Mouse (Mus musculus) olfactory bulb, adult 2 months (tissue): ENCODE data around the gene Pik3r3. TPM values are rescaled to one million over a fixed set of nuclear protein-coding genes. Genes with fewer than 3 reads are reported as not detected.

Experiments used
- H3K27ac ChIP-seq: fragments of 200-500 bp; 2 replicates; pipeline ENCODE4 v1.5.1; 2012; ENCODE audit warnings: low read depth, low read length; ENCODE audit not compliant: insufficient read depth
- H3K4me1 ChIP-seq: fragments of 200-500 bp; 2 replicates; pipeline ENCODE4 v1.6.1; 2012; ENCODE audit warnings: low read length; ENCODE audit not compliant: control insufficient read depth, insufficient read depth
- H3K4me3 ChIP-seq: fragments of 200-500 bp; 2 replicates; pipeline ENCODE4 v1.5.1; 2012; ENCODE audit warnings: mild to moderate bottlenecking, low read depth, low read length, moderate library complexity; ENCODE audit not compliant: insufficient read depth
- CTCF ChIP-seq: fragments of 200-500 bp; IDR thresholded peaks from 2 replicates; pipeline ENCODE4 v1.5.1; 2012; ENCODE audit warnings: low read depth, mild to moderate bottlenecking, low read length, moderate library complexity; ENCODE audit not compliant: insufficient read depth
- POLR2A ChIP-seq: fragments of 200-500 bp; IDR thresholded peaks from 2 replicates; pipeline ENCODE4 v1.6.1; 2012; ENCODE audit warnings: mild to moderate bottlenecking, low read depth, low read length, moderate library complexity; ENCODE audit not compliant: insufficient read depth
- WGBS: fragments of 180-500 bp; shearing (Covaris S2); methylation state at CpG from one replicate; pipeline ENCODE4 v1.1.7; 2018; 5-methylcytosine and 5-hydroxymethylcytosine counted together
- polyA plus RNA-seq: library from polyadenylated mRNA; stranded (reverse); fragments of >200 nt; gene quantifications from 2 replicates; pipeline ENCODE4 v1.2.4, GENCODE M21; 2012; ENCODE audit warnings: low replicate concordance; ENCODE audit not compliant: missing spikeins, insufficient read depth, insufficient read length

Pik3r3 gene
- polyA plus RNA-seq = not detected in 2 replicates

GRCm38 (mm10) chr4:116221140-116221851 lies at the start of gene Pik3r3:
Gene Pik3r3 (plus strand): TSS chr4:116221618.
- WGBS = under 1% methylated on average over 53 of the region's 53 CpGs
- Histone ChIP-seq H3K4me3 (peak within 1 kb of the TSS; percentile 95), H3K27ac (peak within 1 kb of the TSS; percentile 100), H3K4me1 (no peaks in the 10 kb centered on the region; the same call in 1 of the 2 replicates)
- TF ChIP-seq CTCF (no peak), POLR2A (peak; percentile 99)

DNA sequence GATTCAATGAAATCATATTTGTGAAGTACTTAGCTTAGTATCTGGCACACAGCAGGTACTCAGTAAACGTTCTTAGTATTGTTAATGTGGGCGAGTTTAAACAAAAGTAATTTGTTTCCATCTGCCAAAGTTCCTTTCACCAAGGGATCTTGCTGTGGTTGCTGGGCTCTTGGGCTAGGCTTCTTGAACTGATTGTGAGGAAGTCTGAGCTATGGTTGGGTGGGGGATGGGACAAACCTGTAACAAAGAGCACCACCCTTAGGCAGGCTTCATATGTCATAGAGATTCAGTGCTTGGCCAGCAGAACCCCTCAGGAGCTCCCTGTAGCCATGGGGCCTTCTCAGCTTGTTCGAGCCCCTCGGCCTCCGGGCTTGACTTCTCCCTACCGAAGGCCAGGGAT lies 48.3 kb upstream of the Pik3r3 start, which contains the start of the genes 1700042G07Rik and Gm49337:
Gene 1700042G07Rik (plus strand): TSS at position 301 of the 400 bp plus-strand sequence.
Gene Gm49337 (plus strand): TSS at position 313 of the 400 bp plus-strand sequence.
- 82% methylated on average over 6 of the region's 6 CpGs for WGBS
- no peak within 1 kb of the TSS for H3K4me3 ChIP-seq
- peak within 1 kb of the TSS; percentile 26 for H3K27ac ChIP-seq
- H3K4me1 ChIP-seq = peaks cover 20% of the 10 kb centered on the region
- TF ChIP-seq CTCF (no peak), POLR2A (no peak)

GRCm38 (mm10) chr4:116173752-116174151 lies 47.7 kb upstream of the Pik3r3 start:
- TF ChIP-seq CTCF (no peak), POLR2A (no peak)
- 86% methylated on average over 4 of the region's 4 CpGs for WGBS
- H3K4me1 ChIP-seq = peaks cover 20% of the 10 kb centered on the region
- H3K27ac ChIP-seq = no peak overlapping the region
- H3K4me3 ChIP-seq = no peak overlapping the region

DNA sequence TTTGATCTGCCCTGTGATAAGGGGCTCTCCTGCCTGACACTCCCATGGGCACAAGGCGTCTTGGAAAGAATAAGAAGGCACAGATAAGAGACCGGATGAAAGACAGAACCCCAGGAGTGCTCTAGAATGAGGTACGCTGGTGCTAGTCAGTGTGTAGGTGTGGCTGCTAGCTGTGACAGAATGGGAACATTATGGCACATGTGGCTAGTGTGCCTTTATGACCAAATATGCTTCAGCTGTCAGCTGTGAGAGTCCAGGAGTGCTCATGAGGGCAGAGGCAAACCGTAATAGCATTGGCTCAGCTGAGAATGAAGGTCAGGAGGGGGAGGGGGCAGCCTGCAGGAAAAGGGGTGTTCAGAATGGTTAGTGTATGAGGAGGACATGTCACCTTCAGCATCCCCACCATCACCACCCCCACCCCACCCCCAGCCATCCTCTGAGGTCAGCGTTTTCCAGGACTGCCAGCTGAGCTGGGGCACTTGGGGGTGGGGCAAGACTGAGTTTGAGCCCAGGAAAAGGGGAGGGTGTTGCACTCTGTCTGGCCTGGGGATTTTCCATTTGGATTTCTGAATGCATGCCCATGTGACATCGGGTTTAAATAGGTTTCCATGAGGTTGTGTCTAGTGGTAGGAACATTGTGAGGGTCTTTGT lies 46.8 kb upstream of the Pik3r3 start:
- 35% methylated on average over 6 of the region's 6 CpGs for whole genome bisulfite sequencing
- TF ChIP-seq POLR2A (no peak), CTCF (no peak)
- Histone ChIP-seq H3K27ac (peak overlapping the region; percentile 67), H3K4me1 (peaks cover 20% of the 10 kb centered on the region), H3K4me3 (no peak overlapping the region)

GRCm38 (mm10) chr4:116175136-116175535 lies 46.3 kb upstream of the Pik3r3 start:
- Histone ChIP-seq H3K4me1 (peaks cover 20% of the 10 kb centered on the region), H3K27ac (peak overlapping the region; percentile 67), H3K4me3 (no peak overlapping the region)
- TF ChIP-seq CTCF (no peak), POLR2A (no peak)

- no peak for TF ChIP-seq POLR2A
- no peak for TF ChIP-seq CTCF
- peak overlapping the region; percentile 92 for H3K27ac ChIP-seq
- H3K4me3 ChIP-seq = peak overlapping the region; percentile 32; the same call in 1 of the 2 replicates
- H3K4me1 ChIP-seq = peaks cover 20% of the 10 kb centered on the region
- 35% methylated on average over 7 of the region's 7 CpGs for WGBS
Measured at GRCm38 (mm10) chr4:116175711-116176542, 45.5 kb upstream of the Pik3r3 start.

DNA sequence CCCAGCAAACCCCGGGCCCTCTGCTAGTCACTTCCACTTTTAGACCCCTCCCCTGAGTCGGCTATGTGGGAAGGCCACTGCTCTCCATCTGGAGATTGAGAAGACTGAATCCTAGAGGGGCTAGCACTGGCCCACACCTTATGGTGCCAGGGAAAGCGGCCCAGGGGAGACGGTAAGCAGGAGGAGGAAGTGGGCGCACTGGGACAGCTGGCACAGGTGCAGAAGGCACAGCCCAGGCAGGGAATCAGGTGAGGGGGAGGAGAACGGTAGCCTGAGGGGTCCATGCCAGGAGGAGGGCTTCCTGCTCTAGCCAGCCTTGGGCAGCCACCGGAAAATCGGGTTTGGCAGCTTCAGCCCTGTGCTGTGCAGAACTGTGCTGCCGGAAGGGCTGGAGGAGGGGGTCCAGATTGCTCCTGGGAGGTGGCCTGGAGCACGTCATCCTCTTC lies 44.9 kb upstream of the Pik3r3 start:
- 18% methylated on average over 10 of the region's 10 CpGs for WGBS
- H3K27ac ChIP-seq = peak overlapping the region; percentile 53
- TF ChIP-seq POLR2A = no peak; the same call in 1 of the 2 replicates
- no peak for TF ChIP-seq CTCF
- H3K4me3 ChIP-seq = peak overlapping the region; percentile 32
- H3K4me1 ChIP-seq = peaks cover 20% of the 10 kb centered on the region

- 52% methylated on average over 5 of the region's 5 CpGs for WGBS
- TF ChIP-seq POLR2A = no peak
- no peak overlapping the region for H3K4me3 ChIP-seq
- H3K4me1 ChIP-seq = peaks cover 20% of the 10 kb centered on the region
- peak overlapping the region; percentile 53 for H3K27ac ChIP-seq
Measured at GRCm38 (mm10) chr4:116177140-116177539, 44.3 kb upstream of the Pik3r3 start.

DNA sequence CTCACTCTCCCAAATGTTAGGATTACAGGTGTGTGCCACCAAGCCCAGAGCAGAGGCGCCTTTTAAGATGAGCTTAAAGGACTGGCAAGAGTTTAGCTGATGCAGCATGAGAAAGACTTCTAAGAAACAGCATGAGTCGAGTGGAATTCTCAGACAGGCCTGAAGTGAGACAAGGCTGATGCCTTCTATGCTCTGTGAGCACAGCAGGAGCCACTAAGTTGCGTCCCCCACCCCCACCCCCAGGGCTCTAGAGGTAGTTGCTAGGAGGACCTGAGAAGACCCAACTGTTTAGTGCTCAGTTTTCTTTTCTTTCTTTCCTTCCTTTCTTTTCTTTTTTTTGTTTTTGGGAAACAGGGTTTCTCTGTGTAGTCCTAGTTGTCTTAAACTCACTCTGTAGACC lies 39.3 kb upstream of the Pik3r3 start:
- no peak overlapping the region for H3K4me3 ChIP-seq
- no peak overlapping the region for H3K27ac ChIP-seq
- TF ChIP-seq CTCF = no peak
- no peak for TF ChIP-seq POLR2A

More for the DNA sequence above, 39.3 kb upstream of the Pik3r3 start:
- peaks cover 11% of the 10 kb centered on the region for H3K4me1 ChIP-seq
- WGBS = 61% methylated on average over 3 of the region's 3 CpGs
